Mouse (Mus musculus): ENCODE data around the gene Adgrg3. TPM values are rescaled to one million over a fixed set of nuclear protein-coding genes. Genes with fewer than 3 reads are reported as not detected.
"Not testable (repeated sequence)": the region's sequence is repeated elsewhere in the genome, so short reads cannot be mapped to it uniquely, and the experiment has no call there.

Adgrg3 gene
- total RNA-seq, 2 experiments from 2014 or later = 20.4 to 44.1 TPM

DNA sequence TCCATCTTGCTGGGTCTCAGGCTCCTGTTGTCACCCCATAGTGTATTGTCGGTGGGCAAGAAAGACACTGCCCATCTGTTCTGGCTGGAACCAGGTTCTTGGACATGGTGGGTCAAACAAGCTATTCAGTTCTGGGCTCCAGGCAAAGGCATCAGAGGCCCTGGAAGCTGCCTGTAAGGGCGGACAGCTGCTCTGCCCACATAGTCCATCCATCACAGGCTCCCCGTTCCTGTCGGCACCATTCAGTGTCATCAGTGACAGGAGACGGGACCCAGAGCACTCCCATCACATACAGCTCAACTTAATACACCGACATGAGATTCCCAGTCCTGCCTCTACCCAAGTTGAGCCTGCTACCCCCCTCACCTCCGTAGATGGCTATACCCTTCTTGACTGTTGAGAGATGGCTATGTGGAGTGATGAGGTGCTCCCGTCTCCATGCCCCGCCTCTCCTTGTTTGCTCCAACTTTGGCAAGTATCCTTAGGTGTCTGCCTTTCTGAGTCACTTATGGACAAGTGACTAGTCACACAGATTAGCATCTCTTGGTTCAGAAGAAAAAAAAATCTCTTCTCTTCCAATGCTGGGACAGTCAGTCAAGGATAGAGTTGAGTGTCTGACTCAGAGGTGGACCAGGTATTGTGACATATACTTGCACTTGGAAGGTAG, 610 bp downstream of the Adgrg3 start:
- ATAC-seq (replicated peaks; ENCODE audit: low FRiP score, low TSS enrichment, poor library complexity, severe bottlenecking) = no peak

DNA sequence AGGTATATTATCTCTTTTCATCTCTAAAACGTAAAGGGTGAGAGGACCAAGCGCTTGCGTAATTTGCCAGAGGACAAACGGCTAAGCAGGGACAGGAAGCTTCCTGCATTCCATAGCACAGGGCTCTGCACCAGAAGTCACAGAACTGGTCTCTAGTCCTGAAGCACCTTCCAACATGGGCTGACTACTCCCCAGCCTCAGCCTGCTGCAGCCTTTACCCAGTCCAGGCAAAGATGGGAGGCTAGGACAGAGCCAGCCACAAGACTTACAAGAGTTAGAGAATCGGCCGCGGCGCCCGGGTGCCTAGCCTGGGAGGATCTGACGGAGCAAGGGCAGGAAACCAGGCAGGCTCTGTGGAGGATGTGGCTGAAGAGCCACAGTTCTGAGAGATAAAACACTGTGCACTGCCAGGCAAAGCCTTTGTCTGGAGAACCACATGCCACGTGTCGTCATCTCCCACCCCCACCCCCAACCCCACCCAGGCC, 2.8 kb downstream of the Adgrg3 start:
- ATAC-seq (replicated peaks; ENCODE audit: low FRiP score, low TSS enrichment, poor library complexity, severe bottlenecking) = peak; percentile 66

DNA sequence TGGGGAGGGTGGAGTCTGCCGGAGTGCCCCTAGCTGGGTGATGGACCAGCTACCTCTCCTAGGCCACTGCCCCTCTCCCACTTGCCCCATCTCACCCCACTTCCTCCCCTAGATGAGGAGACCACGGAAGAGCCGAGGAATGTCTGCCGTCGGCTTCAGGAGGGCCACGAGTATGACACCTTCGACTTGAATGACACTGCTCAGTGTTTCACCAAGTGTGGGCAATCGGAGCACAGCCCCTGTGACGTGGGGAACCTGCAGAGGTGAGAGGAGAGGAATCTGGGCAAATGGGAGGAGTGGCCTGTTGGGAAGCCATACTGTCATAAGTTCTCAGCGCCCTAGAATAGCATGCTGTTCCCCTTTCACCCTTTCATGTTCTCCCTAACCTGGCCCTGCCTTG, 3.3 kb downstream of the Adgrg3 start:
- ATAC-seq (replicated peaks; ENCODE audit: low FRiP score, low TSS enrichment, poor library complexity, severe bottlenecking) = peak; percentile 26; the same call in 1 of the 2 replicates

DNA sequence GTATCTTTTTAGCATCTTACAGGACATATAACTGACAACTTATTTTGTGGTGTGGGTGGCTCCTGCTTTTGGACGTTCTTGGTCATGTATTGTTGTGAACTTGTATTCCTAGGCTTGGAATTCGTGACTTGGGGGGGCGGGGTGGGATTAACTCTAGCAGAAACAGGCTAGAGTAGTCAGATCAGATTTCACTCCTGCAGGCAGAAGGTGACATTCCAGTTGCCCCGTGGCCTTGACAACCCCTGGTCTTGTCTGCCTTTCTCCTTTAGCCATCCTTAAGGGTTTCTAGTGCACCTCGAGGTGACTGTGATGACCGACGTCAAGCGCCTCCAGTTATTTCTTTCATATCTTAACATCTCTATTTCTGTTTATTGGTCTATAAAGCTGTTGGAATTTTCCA, 5.7 kb downstream of the Adgrg3 start:
- ATAC-seq (replicated peaks; ENCODE audit: low FRiP score, low TSS enrichment, poor library complexity, severe bottlenecking) = no peak

DNA sequence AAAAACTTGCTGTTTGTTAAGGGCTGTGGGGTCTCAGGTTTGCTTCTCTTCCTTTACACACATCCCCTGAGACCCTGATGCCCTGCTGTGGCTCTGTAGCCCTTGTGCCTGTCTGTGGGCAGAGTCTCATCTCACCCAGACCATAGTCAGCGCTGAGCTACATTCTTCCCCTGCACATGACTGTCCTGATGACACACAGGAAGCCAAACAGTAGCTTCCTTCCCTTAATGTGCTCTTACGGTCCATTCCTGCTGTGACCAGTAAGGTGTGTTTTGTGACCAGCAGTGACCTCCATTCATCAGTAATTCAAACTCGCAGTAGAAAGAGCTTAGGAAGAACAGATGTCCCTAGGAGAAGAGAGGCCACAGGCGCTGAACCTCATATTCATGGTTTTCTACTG, 6.9 kb downstream of the Adgrg3 start:
- ATAC-seq (replicated peaks; ENCODE audit: low FRiP score, low TSS enrichment, poor library complexity, severe bottlenecking) = no peak

DNA sequence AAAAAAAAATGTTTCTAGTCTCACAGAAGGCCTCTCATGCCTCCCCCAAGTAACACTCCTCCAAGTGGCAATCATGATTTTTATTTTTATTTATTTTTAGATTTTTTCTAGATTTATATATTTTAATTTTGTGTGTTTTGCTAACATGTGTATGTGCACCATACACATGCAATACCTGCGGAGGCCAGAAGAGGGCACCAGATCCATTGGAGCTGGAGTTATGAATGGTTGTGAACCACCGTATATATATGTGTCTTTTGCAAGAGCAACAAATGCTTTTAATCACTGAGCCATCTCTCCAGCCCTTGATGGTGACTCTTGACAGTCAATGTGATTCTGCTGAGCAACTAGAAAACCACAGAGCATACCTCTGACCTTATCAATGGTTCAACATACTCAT, 7.9 kb downstream of the Adgrg3 start:
- no peak for ATAC-seq (replicated peaks; ENCODE audit: low FRiP score, low TSS enrichment, poor library complexity, severe bottlenecking)

DNA sequence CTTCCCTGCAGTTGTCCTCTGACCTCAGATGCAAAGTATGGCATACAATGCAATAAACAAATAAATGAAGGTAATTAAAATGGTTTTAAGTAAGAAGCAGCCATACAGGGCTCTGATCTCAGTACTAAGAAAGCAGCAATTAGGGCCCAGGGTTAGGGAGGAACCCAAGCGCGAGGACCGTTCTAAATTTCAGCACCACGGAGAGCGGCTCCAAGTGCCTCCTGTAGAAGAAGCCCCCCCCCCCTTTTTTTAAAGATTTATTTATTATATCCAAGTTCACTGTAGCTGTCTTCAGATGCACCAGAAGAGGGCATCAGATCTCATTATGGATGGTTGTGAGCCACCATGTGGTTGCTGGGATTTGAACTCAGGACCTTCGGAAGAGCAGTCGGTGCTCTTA, 10.9 kb downstream of the Adgrg3 start:
- not testable (repeated sequence) for ATAC-seq (replicated peaks; ENCODE audit: low FRiP score, low TSS enrichment, poor library complexity, severe bottlenecking)

DNA sequence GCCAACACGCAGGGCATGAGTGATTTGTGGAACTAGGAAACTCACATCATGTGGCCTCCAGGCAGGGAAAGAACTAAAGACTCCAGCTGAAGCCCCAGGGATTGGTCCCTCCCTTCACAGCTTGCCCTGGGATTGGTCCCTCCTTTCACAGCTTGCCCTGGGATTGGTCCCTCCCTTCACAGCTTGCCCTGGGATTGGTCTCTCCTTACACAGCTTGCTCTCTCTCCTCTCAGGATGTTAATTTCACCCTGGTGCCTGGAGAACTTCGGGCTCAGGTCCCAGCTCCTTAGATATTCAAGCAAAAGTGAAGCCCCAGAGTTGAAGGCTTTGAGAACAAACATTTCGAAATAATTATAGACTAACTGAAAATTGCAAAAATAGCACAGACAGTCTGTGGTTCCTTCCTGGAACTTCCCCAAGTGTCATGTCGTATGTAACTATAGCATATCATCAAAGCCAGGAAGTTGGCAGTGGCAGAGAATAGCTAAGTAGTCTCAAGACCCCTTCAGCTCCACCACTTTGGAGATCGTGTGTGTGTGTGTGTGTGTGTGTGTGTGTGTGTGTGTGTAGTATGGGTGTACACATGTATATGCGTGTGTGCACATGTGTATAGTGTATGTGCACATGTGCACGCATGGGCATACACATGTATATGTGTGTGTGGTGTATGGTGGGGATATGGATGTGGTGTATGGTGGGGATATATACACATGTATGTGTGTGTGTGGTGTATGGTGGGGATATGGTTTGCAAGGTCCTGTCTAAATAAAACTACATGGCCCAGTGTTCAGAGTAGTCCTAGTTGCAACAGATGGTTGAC, 19.8 kb downstream of the Adgrg3 start:
- ATAC-seq (replicated peaks; ENCODE audit: low FRiP score, low TSS enrichment, poor library complexity, severe bottlenecking) = peak; percentile 64

DNA sequence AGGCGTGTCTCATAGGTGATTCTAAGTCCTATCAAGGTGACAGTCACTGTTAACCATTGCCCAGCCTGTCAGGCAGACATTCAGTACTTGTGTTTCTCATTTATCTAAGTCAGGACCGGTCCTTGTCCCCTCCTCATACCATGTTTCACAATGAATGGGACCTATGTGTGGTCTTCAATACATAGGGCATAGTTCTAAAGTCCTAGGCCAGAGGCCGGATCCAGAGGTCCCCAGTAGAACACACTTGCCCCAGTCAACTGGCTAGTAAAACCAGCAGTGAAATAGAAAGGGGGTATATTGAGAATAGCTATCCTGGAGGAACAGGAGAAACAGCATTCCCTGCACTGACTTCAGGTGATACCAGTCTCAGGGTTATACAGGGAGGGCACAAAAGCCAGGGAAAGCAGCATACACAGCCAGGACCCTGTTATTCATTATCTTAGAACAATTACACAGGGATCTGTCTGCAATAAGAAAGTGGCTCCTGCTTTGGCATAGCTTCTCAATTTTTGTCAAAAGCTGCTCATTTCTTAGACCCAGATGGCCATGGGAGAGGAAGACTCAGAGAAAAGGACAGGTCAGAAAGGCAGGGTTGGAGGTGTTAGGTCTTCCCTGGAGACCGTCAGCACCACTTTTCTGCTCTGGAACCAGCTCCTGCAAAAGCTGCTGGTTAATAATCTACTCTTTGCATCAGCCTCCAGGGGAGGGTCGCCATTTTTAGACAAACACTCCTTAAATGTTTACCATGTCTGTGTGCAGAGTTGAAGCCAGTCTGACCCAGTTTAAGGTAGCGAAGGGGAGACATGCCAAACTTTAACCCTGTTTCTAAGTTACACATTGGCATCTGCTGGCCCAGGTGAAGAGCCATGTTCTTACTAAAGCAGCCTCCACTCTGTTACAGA, 24.6 kb downstream of the Adgrg3 start:
- ATAC-seq (replicated peaks; ENCODE audit: low FRiP score, low TSS enrichment, poor library complexity, severe bottlenecking) = no peak

DNA sequence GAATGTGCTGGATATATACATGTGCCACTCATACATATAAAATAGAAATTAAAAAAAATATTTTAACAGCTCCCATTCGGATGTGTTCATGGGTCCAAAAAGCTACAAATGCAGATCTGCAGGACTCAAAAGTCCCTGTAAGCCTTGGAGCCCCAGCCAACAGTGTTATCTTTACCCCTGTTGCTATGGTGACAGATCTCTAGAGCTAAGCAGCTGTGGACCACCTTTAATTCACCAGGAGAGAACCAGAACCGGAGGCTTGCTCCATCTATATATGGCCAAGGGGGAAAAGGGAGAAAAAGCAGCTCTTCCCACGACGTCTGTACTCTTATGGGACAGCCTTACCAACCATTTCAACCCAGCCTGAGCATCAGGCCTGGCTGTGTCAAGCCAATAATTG, 27.3 kb downstream of the Adgrg3 start:
- no peak for ATAC-seq (replicated peaks; ENCODE audit: low FRiP score, low TSS enrichment, poor library complexity, severe bottlenecking)

DNA sequence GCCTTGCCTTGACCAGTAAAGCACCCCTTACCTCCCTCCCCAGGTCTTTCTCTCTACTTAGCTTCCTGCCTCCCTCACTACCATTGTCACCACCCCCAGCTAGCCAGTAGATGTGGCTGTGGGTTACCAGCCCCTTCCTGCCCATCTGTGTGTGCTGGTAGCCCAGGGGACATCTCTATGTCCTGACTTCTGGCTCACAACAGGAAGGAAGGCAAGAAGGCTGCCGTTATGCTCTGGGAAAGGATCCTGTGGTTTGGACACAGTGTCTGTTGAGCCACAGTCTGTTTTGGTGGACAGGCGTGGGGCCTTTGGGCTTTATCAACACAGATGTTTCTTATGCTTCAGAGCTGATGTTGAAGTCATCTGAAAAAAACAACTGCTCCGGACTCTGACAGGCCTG, 29.5 kb downstream of the Adgrg3 start:
- no peak for ATAC-seq (replicated peaks; ENCODE audit: low FRiP score, low TSS enrichment, poor library complexity, severe bottlenecking)

DNA sequence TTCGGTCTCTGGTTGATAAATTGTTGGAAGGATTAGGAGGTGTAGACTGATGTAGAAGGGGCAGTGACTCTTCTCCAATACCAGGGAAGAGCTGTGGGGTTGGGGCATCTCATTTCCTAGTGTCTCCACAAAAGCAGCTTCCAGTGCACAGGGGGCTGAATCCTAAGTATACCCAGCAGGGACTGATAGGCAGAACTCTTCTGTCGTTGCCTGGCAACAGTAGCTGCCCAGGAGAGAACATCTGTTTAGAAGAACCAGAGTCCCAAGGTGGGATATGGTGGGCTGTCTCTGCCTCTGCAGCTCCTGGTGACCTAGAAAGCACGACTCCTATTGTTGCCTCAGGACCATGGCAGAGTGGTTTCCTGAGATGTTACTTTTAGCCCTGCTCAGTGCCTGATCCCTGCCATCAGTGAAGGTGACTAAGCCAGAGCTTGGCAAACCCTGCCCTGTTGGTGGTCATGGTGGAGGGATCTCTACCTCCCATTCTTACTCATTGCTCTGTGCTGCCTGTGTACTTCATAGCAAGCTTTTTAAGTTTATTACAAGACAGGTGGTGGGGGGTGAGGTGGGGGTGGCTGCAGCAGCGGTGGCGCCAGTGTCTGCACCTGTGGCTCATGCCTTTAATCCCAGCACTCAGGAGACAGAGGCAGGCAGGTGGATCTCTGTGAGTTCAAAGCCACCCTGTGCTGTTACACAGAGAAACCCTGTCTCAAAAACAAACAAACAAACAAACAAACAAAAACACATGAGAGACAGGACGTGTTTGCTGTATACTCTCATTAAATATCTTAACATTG, 30.6 kb downstream of the Adgrg3 start:
- ATAC-seq (replicated peaks; ENCODE audit: low FRiP score, low TSS enrichment, poor library complexity, severe bottlenecking) = no peak

DNA sequence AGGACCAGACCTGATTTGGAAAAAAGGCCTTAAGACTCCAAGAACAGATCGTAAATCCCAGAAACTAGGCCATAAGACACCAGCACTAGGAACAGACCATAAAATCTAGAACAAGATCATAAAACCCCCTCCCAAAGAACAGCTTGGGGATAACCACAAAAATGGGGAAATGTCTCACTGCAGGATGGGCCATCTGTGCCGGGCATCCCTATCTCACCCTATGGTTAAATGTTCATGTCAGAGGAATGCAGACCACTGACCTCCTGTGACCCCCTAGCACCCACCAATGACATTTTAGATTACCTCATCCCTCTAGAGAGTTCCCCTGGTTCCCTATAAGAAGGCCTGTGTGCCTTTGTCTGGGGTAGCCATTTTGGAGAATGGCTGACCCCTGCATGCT, 32.1 kb downstream of the Adgrg3 start:
- ATAC-seq (replicated peaks; ENCODE audit: low FRiP score, low TSS enrichment, poor library complexity, severe bottlenecking) = no peak

DNA sequence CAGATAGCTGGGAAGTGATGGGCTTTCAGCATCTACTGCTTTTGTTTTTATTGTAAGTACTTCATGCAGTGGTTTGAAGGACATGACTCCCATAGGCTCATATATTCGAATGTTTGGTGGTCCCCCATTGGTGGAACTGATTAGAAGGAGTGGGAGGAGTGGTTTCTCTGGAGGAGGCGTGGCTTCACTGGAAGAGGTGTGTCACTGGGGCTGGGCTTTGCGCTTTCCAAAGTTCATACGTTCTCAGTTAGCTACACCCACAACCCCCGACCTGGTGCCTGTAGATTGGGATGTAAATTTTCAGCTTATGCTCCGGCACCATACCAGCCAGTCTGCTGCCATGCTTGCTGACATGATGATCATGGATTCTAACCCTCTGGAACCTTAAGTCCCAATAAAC, 36.9 kb downstream of the Adgrg3 start:
- no peak for ATAC-seq (replicated peaks; ENCODE audit: low FRiP score, low TSS enrichment, poor library complexity, severe bottlenecking)

DNA sequence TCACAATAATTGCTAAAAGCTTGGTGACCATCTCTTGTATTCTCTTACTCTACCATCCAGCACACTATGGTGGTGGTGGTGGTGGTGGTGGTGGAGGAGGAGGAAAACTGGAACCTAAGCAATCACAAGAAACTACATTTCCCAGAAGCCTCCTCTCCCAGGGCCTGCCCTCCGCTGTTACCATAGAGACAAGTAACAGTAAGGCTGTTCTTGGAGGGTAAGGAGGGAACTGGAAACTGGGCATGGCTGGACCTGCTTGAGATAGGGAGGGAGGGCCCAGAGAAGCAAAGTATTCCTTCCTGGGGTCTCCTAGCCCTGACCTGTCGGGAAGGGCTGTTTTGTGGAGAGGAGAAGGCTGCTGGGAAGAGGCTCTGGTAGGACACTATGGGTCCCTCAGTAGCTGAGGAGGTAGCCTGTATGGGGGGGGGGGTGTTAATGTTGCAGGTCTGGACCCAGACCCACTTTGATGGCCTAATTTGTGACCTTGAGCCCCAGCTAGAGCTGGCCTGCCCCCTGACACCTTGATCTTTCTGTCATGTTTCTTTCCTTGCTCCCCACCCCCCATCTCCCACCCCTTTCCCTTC, 37.5 kb downstream of the Adgrg3 start, which contains the start of gene Drc7:
Drc7 (plus strand) TSS at position 177 of the 584 bp plus-strand sequence.
- ATAC-seq (replicated peaks; ENCODE audit: low FRiP score, low TSS enrichment, poor library complexity, severe bottlenecking) = 0 out of 2 replicates have a peak, but pooled peaks have one; percentile 20

DNA sequence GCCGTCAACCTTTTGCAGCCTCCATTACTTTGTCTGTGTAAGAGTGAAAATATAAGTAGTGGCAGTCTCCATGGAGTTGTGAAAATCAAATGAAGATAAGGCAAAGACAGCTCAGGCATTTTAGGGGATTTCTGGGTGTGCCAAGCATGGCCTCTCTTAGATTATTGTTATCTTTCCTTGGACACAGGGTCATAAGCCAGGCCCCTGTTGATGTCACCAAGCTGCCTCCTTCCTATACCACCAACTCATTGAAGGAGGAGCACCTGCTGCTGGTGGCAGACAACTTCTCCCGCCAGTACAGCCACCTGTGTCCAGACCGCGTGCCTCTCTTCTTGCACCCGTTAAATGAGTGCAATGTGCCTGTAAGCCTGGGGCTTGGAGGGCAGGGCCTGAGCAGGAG, 38.9 kb downstream of the Adgrg3 start:
- ATAC-seq (replicated peaks; ENCODE audit: low FRiP score, low TSS enrichment, poor library complexity, severe bottlenecking) = peak; percentile 79

DNA sequence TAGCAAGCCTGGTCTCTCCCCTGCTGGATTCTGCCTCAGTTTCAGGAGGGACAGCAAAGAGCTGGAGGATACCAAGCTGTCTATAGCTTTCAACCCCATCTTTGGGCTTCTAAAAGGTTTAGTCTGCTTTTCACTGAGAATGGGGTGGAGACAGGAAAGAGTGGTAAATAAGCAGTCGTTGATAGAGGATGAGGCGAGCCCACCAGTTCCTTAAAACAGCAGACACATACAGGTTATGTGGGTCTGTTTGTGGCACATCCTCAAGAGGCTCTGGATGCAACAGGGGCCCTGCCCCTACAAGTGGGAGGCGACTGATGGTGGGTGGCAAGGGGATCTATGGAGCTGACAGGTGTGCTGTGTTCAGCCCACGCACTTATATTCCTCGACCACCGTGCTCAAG, 41.2 kb downstream of the Adgrg3 start:
- no peak; the same call in 1 of the 2 replicates for ATAC-seq (replicated peaks; ENCODE audit: low FRiP score, low TSS enrichment, poor library complexity, severe bottlenecking)

DNA sequence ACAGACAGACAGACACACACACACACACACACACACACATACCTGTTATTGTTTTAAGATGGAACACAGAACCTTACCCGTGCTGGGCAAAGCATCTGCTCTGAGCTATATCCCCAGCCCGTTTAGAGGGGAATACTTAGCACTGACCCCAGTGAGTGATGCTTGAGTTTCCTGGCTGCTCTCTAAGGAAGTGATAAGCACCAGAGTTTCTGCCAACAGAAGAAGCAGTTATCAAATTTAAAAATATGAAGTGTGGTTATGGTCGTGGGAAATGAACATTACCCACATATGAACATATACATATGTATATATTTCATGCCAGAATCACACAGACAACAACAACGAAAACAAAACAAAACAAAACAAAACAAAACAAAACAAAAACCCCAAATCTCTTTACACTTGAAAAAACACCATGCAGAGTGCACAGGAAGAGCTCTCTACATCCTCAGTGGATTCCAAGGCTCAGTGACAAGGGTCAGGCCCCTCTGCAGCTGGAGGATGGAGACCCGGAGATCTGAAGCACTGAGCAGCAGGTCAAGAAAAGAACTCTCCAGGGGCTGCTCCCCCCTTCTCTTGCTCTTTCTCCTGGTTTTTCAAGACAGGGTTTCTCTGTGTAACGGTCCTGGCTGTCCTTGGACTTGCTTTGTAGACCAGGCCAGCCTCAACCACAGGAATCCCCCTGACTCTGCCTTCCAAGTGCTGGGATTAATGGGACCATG, 42.5 kb downstream of the Adgrg3 start:
- 0 out of 2 replicates have a peak, but pooled peaks have one; percentile 26 for ATAC-seq (replicated peaks; ENCODE audit: low FRiP score, low TSS enrichment, poor library complexity, severe bottlenecking)
